ENCODE assay signal across 8 mouse cellular contexts in the genomic region with DNA sequence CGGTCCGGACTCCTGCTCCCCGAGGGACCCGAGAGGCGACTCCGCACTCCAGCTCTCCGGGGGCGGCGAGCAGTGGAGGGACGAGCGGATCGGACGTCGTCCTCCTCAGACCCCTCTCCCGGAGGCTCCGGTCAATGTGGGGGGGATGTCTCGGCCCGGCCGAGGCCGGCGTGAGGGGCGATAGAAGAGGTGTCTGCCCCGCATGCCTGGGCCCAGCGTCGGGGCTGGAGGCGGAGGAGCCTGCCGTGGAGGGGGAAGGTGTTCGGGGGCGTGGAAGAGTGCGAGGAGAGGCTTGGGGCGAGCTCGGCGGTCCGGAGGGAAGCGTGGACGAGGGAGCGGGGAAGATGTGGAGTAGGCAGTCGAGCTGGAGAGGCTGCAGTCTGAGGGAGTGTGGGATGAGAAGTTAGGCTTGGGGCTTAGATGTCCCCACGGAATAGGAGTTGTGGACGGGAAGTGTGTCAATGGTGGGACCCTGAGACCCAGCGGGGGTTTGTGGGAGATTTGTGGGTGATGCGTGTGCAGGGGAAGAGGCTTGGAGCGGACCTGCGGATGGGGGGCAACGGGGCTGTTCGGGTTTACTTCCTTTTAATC. TPM values are rescaled to one million over a fixed set of nuclear protein-coding genes. Genes with fewer than 3 reads are reported as not detected.
DNase-seq lines count a peak whose midpoint lies in the region; ATAC-seq and TF ChIP-seq lines count a peak whose summit lies in the region.

No protein-coding gene starts in this region.

- DNase-seq in layer of hippocampus, adult 2 months (ENCODE audit: low spot score in 2 of 2): peak in 1 of 2 experiments; percentile 38
- DNase-seq in layer of hippocampus, postnatal 36 days: no peak
- peak; percentile 41 for DNase-seq in MEL-GATA-1-ER (ENCODE audit: extremely low read depth, low read depth)
- peak; percentile 78 for DNase-seq in lung, postnatal 10 days
- DNase-seq in stomach, postnatal 0 days (ENCODE audit: low spot score): peak; percentile 78
- DNase-seq in yolk sac, embryonic 10.5 days (ENCODE audit: low spot score): no peak

- no peak for ATAC-seq in hindbrain, embryonic 16.5 days
- ATAC-seq in stomach, postnatal 0 days (ENCODE audit: low FRiP score, low TSS enrichment): peak; percentile 70

- no peaks in the 10 kb centered on the region for H3K27me3 ChIP-seq in hindbrain, embryonic 16.5 days (replicated peaks; ENCODE audit: control insufficient read depth, insufficient read depth, low read length)
- no peaks in the 10 kb centered on the region for H3K27me3 ChIP-seq in stomach, postnatal 0 days (ENCODE audit: control insufficient read depth, insufficient read depth, low read length)

- H3K36me3 ChIP-seq in hindbrain, embryonic 16.5 days (ENCODE audit: control insufficient read depth, insufficient read depth, low read length): no peaks in the 10 kb centered on the region
- H3K36me3 ChIP-seq in stomach, postnatal 0 days (ENCODE audit: control insufficient read depth, insufficient read depth, low read length): no peaks in the 10 kb centered on the region

- TF ChIP-seq EP300 in stomach, postnatal 0 days (optimal IDR thresholded peaks at IDR 0.05): no peak

- TF ChIP-seq CTCF in layer of hippocampus, adult 2 months (conservative IDR thresholded peaks at IDR 0.05): no peak
- no peak for TF ChIP-seq CTCF in cortical plate, adult 2 months (IDR thresholded peaks at IDR 0.05; ENCODE audit: extremely low read depth, insufficient read depth, low read length)
- no peak for TF ChIP-seq CTCF in stomach, postnatal 0 days (IDR thresholded peaks at IDR 0.05; ENCODE audit: low read depth)

- TF ChIP-seq POLR2A in cortical plate, adult 2 months (IDR thresholded peaks at IDR 0.05; ENCODE audit: extremely low read depth, insufficient read depth, low read length): no peak

- peak overlapping the region; percentile 76 for H3K4me2 ChIP-seq in hindbrain, embryonic 16.5 days (ENCODE audit: low read length)
- peak overlapping the region; percentile 84 for H3K4me2 ChIP-seq in stomach, postnatal 0 days (replicated peaks; ENCODE audit: low read depth)

- H3K9me3 ChIP-seq in hindbrain, embryonic 16.5 days (ENCODE audit: control insufficient read depth, low read length): no peaks in the 10 kb centered on the region
- no peaks in the 10 kb centered on the region for H3K9me3 ChIP-seq in stomach, postnatal 0 days (ENCODE audit: control insufficient read depth, low read length)

- 0 out of 2 replicates have a peak, but pooled peaks cover 3% of the 10 kb centered on the region for H3K4me1 ChIP-seq in cortical plate, adult 2 months (ENCODE audit: control insufficient read depth, insufficient read depth, low read length)
- peaks cover 10% of the 10 kb centered on the region for H3K4me1 ChIP-seq in hindbrain, embryonic 16.5 days (ENCODE audit: control insufficient read depth, insufficient read depth, low read depth, low read length)
- H3K4me1 ChIP-seq in stomach, postnatal 0 days (replicated peaks; ENCODE audit: control insufficient read depth, insufficient read depth): no peaks in the 10 kb centered on the region

- H3K9ac ChIP-seq in hindbrain, embryonic 16.5 days (ENCODE audit: low read depth, low read length): peak overlapping the region; percentile 70
- H3K9ac ChIP-seq in stomach, postnatal 0 days (ENCODE audit: low read length): peak overlapping the region; percentile 95

- H3K4me3 ChIP-seq in layer of hippocampus, adult 2 months: peak overlapping the region; percentile 88
- H3K4me3 ChIP-seq in cortical plate, adult 2 months (ENCODE audit: insufficient read depth, low read length): peak overlapping the region; percentile 96
- peak overlapping the region; percentile 96 for H3K4me3 ChIP-seq in hindbrain, embryonic 16.5 days (ENCODE audit: low read length)
- peak overlapping the region; percentile 99 for H3K4me3 ChIP-seq in stomach, postnatal 0 days (ENCODE audit: low read depth, low read length)

- H3K27ac ChIP-seq in layer of hippocampus, adult 2 months: peak overlapping the region; percentile 98
- H3K27ac ChIP-seq in cortical plate, adult 2 months (ENCODE audit: insufficient read depth, low read length): peak overlapping the region; percentile 53
- H3K27ac ChIP-seq in hindbrain, embryonic 16.5 days (ENCODE audit: low read depth, low read length): peak overlapping the region; percentile 84
- peak overlapping the region; percentile 92 for H3K27ac ChIP-seq in stomach, postnatal 0 days (replicated peaks)

- under 1% methylated on average over 37 of the region's 46 CpGs for WGBS in hindbrain, embryonic 16.5 days
- WGBS in stomach, postnatal 0 days: 1% methylated on average over 42 of the region's 46 CpGs

RNA-seq across cellular contexts. Expression of a gene that starts 0.4 kb away (rescaled TPM):
- total RNA-seq in layer of hippocampus, adult 2 months (2021): 10 to 100 TPM; 45.2 to 46.6 TPM
- 10 to 100 TPM; 46.4 to 48.2 TPM for total RNA-seq in layer of hippocampus, postnatal 36 days (2021)
- polyA plus RNA-seq in cortical plate, adult 2 months (2012; rRNA removed): 19.0 and 20.8 TPM in 2 replicates
- 6.4 and 7.8 TPM in 2 replicates for polyA plus RNA-seq in hindbrain, embryonic 16.5 days (2015; fragmentation: Nextera tagmentation; extraction: Ambion mirVana)
- 4.9 and 5.3 TPM in 2 replicates for polyA plus RNA-seq in stomach, postnatal 0 days (2015; fragmentation: Nextera tagmentation; extraction: Ambion mirVana)

RNA-seq across cellular contexts. Expression of a gene that starts 9.1 kb away (rescaled TPM):
- 10 to 100 TPM in 1 of 2 experiments, 1 to 10 TPM in 1; 7.9 to 12.2 TPM for total RNA-seq in layer of hippocampus, adult 2 months (2021)
- 1 to 10 TPM; 8.2 to 8.9 TPM for total RNA-seq in layer of hippocampus, postnatal 36 days (2021)
- polyA plus RNA-seq in cortical plate, adult 2 months (2012; rRNA removed): 8.6 and 9.0 TPM in 2 replicates
- polyA plus RNA-seq in hindbrain, embryonic 16.5 days (2015; fragmentation: Nextera tagmentation; extraction: Ambion mirVana): 6.1 and 6.7 TPM in 2 replicates
- polyA plus RNA-seq in stomach, postnatal 0 days (2015; fragmentation: Nextera tagmentation; extraction: Ambion mirVana): 0.65 TPM in 2 replicates

RNA-seq across cellular contexts. Expression of a gene that starts 56.5 kb away (rescaled TPM):
- 10 to 100 TPM; 98.7 to 99.1 TPM for total RNA-seq in layer of hippocampus, adult 2 months (2021)
- total RNA-seq in layer of hippocampus, postnatal 36 days (2021): 100 to 1,000 TPM in 1 of 2 experiments, 10 to 100 TPM in 1; 92.0 to 108 TPM
- polyA plus RNA-seq in cortical plate, adult 2 months (2012; rRNA removed): 171 and 187 TPM in 2 replicates
- 121 and 122 TPM in 2 replicates for polyA plus RNA-seq in hindbrain, embryonic 16.5 days (2015; fragmentation: Nextera tagmentation; extraction: Ambion mirVana)
- 19.6 and 21.8 TPM in 2 replicates for polyA plus RNA-seq in stomach, postnatal 0 days (2015; fragmentation: Nextera tagmentation; extraction: Ambion mirVana)

Comparison
In these comparisons a context has a peak if more than half of its experiments do, and no peak if none do; other contexts are left out.
1. DNase-seq: peak in MEL-GATA-1-ER (single experiment), lung, postnatal 10 days (single experiment) and stomach, postnatal 0 days (single experiment); none in layer of hippocampus, postnatal 36 days (0 of 2) and yolk sac, embryonic 10.5 days (single experiment).
2. Peak in every context shown above with its lines, with median percentiles within 50 percentile points of each other: H3K27ac ChIP-seq and H3K4me3 ChIP-seq.